10 mouse cellular contexts compared by ENCODE assay signal in genomic region chr4:62629905-62630304, GRCm38 (mm10).
A peak's percentile ranks its signal among the peaks of the same experiment; 100 is the strongest.
DNase-seq lines count a peak whose midpoint lies in the region; ATAC-seq lines count a peak whose summit lies in the region.
"Had no signal": no experiment of that assay in that cellular context is flagged by ENCODE, and none has a peak within 500 bp of the region (broad histone marks: within the 10 kb centered on the region; RNA-seq: fewer than 3 reads in every experiment).

No protein-coding gene starts in this region.

- no peak overlapping the region for H3K4me3 ChIP-seq in heart, embryonic 12.5 days
- no peak overlapping the region for H3K4me3 ChIP-seq in heart, embryonic 15.5 days
- no peak overlapping the region for H3K4me3 ChIP-seq in intestine, embryonic 16.5 days (ENCODE audit: low read length)
- H3K4me3 ChIP-seq: hindbrain, embryonic 15.5 days; limb, embryonic 13.5 days had no signal

- H3K9me3 ChIP-seq in heart, embryonic 12.5 days (replicated peaks), result no peaks in the 10 kb centered on the region
- H3K9me3 ChIP-seq in heart, embryonic 15.5 days (replicated peaks), result no peaks in the 10 kb centered on the region
- H3K9me3 ChIP-seq in intestine, embryonic 16.5 days (ENCODE audit: control insufficient read depth, low read length), result no peaks in the 10 kb centered on the region
- H3K9me3 ChIP-seq: hindbrain, embryonic 15.5 days; limb, embryonic 13.5 days had no signal

- H3K36me3 ChIP-seq in heart, embryonic 12.5 days, result peaks cover 7% of the 10 kb centered on the region
- H3K36me3 ChIP-seq in heart, embryonic 15.5 days, result no peaks in the 10 kb centered on the region
- H3K36me3 ChIP-seq in intestine, embryonic 16.5 days (ENCODE audit: control insufficient read depth, insufficient read depth, low read length), result 0 out of 2 replicates have a peak, but pooled peaks cover 3% of the 10 kb centered on the region
- H3K36me3 ChIP-seq: hindbrain, embryonic 15.5 days; limb, embryonic 13.5 days had no signal

- no peak for DNase-seq in heart, adult 8-10 months (ENCODE audit: low spot score)
- DNase-seq in B cell, adult 2 months, result peak; percentile 68 to 70
- DNase-seq in left cerebral cortex, adult 11 months (ENCODE audit: low spot score), result no peak
- no peak for DNase-seq in urinary bladder, postnatal 10 days (ENCODE audit: low spot score)

- H3K9ac ChIP-seq in heart, embryonic 12.5 days, result peak overlapping the region; percentile 16; the same call in 1 of the 2 replicates
- H3K9ac ChIP-seq in heart, embryonic 15.5 days, result no peak overlapping the region
- no peak overlapping the region for H3K9ac ChIP-seq in intestine, embryonic 16.5 days (ENCODE audit: low read depth, low read length)
- H3K9ac ChIP-seq: hindbrain, embryonic 15.5 days; limb, embryonic 13.5 days had no signal

- H3K27me3 ChIP-seq in heart, embryonic 12.5 days (replicated peaks), result peaks cover 54% of the 10 kb centered on the region
- peaks cover 12% of the 10 kb centered on the region; the same call in 1 of the 2 replicates for H3K27me3 ChIP-seq in heart, embryonic 15.5 days
- no peaks in the 10 kb centered on the region for H3K27me3 ChIP-seq in intestine, embryonic 16.5 days (replicated peaks; ENCODE audit: control insufficient read depth, insufficient read depth, low read length)
- H3K27me3 ChIP-seq: hindbrain, embryonic 15.5 days; limb, embryonic 13.5 days had no signal

- peak overlapping the region; percentile 42; the same call in 1 of the 2 replicates for H3K27ac ChIP-seq in heart, embryonic 12.5 days (ENCODE audit: poor library complexity, severe bottlenecking)
- H3K27ac ChIP-seq in heart, embryonic 15.5 days, result peak overlapping the region; percentile 45
- no peak overlapping the region for H3K27ac ChIP-seq in intestine, embryonic 16.5 days (ENCODE audit: low read length)
- H3K27ac ChIP-seq: hindbrain, embryonic 15.5 days; limb, embryonic 13.5 days had no signal

- peaks cover 85% of the 10 kb centered on the region for H3K4me1 ChIP-seq in heart, embryonic 12.5 days (replicated peaks)
- H3K4me1 ChIP-seq in heart, embryonic 15.5 days (replicated peaks), result peaks cover 65% of the 10 kb centered on the region
- peaks cover 59% of the 10 kb centered on the region for H3K4me1 ChIP-seq in intestine, embryonic 16.5 days (ENCODE audit: control insufficient read depth, insufficient read depth, low read length)

- no peak overlapping the region for H3K4me2 ChIP-seq in heart, embryonic 12.5 days
- H3K4me2 ChIP-seq in heart, embryonic 15.5 days, result no peak overlapping the region
- H3K4me2 ChIP-seq in intestine, embryonic 16.5 days (ENCODE audit: low read depth, low read length), result no peak overlapping the region
- H3K4me2 ChIP-seq: hindbrain, embryonic 15.5 days; limb, embryonic 13.5 days had no signal

- WGBS in heart, embryonic 12.5 days, result 13% methylated on average over 4 of the region's 4 CpGs
- WGBS in heart, embryonic 15.5 days, result 32% methylated on average over 4 of the region's 4 CpGs
- 56% methylated on average over 4 of the region's 4 CpGs for WGBS in intestine, embryonic 16.5 days

- no peak for ATAC-seq in heart, embryonic 12.5 days (ENCODE audit: insufficient number of reproducible peaks, low FRiP score)
- no peak for ATAC-seq in heart, embryonic 15.5 days (replicated peaks; ENCODE audit: insufficient number of reproducible peaks, insufficient read depth, low FRiP score, low read depth)
- peak; percentile 58 for ATAC-seq in neutrophil, adult 5-6 weeks (ENCODE audit: extremely low read depth, insufficient number of reproducible peaks, low FRiP score, poor library complexity, severe bottlenecking)
- no peak for ATAC-seq in intestine, embryonic 16.5 days

Comparison
In these comparisons a context has a peak if more than half of its experiments do, and no peak if none do; other contexts are left out.
1. DNase-seq: peak in B cell, adult 2 months (2 of 2); none in heart, adult 8-10 months (single experiment), left cerebral cortex, adult 11 months (single experiment) and urinary bladder, postnatal 10 days (single experiment).